Mouse (Mus musculus) forebrain, embryonic 11.5 days (tissue): ENCODE measurements around the gene Gm27021. TPM values are rescaled to one million over a fixed set of nuclear protein-coding genes. Genes with fewer than 3 reads are reported as not detected.
A peak's percentile ranks its signal among the peaks of the same experiment; 100 is the strongest.
"Not testable (repeated sequence)": the region's sequence is repeated elsewhere in the genome, so short reads cannot be mapped to it uniquely, and the experiment has no call there.

Experiments used
- ATAC-seq: fragments of 200-750 bp; cut with Nextera tagmentation; replicated peaks from 2 replicates; pipeline ENCODE4 v1.8.0; 2017; ENCODE audit warnings: moderate TSS enrichment; ENCODE audit not compliant: low FRiP score
- DNase-seq: peaks from one replicate; pipeline ENCODE4 v3.0.0-alpha.2; 2017; ENCODE audit warnings: low spot score
- H3K27ac ChIP-seq: fragments of 300-500 bp; sonication (generic); 2 replicates; pipeline ENCODE4 v1.5.1; 2014; ENCODE audit warnings: low read depth, low read length
- H3K27me3 ChIP-seq: fragments of 300-500 bp; sonication (generic); 2 replicates; pipeline ENCODE4 v1.6.1; 2014; ENCODE audit warnings: mild to moderate bottlenecking, low read length, mixed read lengths; ENCODE audit not compliant: control insufficient read depth, insufficient read depth
- H3K36me3 ChIP-seq: fragments of 300-500 bp; sonication (generic); 2 replicates; pipeline ENCODE4 v1.6.1; 2014; ENCODE audit warnings: mild to moderate bottlenecking, low read length, moderate library complexity, mixed read lengths; ENCODE audit not compliant: control insufficient read depth, insufficient read depth
- H3K4me1 ChIP-seq: fragments of 300-500 bp; sonication (generic); replicated peaks from 2 replicates; pipeline ENCODE4 v1.6.1; 2014; ENCODE audit warnings: low read length, mixed read lengths; ENCODE audit not compliant: control insufficient read depth, insufficient read depth
- H3K4me2 ChIP-seq: fragments of 300-500 bp; sonication (generic); 2 replicates; pipeline ENCODE4 v1.6.1; 2014; ENCODE audit warnings: low read depth, mild to moderate bottlenecking, low read length, moderate library complexity, mixed read lengths; ENCODE audit not compliant: severe bottlenecking
- H3K4me3 ChIP-seq: fragments of 300-500 bp; sonication (generic); 2 replicates; pipeline ENCODE4 v1.5.1; 2014; ENCODE audit warnings: low read depth, low read length
- H3K9ac ChIP-seq: fragments of 300-500 bp; sonication (generic); 2 replicates; pipeline ENCODE4 v1.6.1; 2014; ENCODE audit warnings: low read length
- H3K9me3 ChIP-seq: fragments of 300-500 bp; sonication (generic); 2 replicates; pipeline ENCODE4 v1.6.1; 2016; ENCODE audit warnings: low read length, mixed read lengths; ENCODE audit not compliant: control insufficient read depth
- WGBS: fragments of 180-500 bp; shearing (Covaris S2); extraction: QIAGEN DNeasy Blood & Tissue Kit; methylation state at CpG from one replicate; pipeline ENCODE4 v1.1.7; 2014; 5-methylcytosine and 5-hydroxymethylcytosine counted together
- polyA plus RNA-seq: library from polyadenylated mRNA; unstranded; fragments of >200 nt; fragmentation: Nextera tagmentation; extraction: Ambion mirVana; gene quantifications from 2 replicates; pipeline ENCODE4 v1.2.1, GENCODE M21; 2014

Gene Gm27021
- polyA plus RNA-seq, 1 experiment from 2014 or later, result 3.3 TPM

DNA sequence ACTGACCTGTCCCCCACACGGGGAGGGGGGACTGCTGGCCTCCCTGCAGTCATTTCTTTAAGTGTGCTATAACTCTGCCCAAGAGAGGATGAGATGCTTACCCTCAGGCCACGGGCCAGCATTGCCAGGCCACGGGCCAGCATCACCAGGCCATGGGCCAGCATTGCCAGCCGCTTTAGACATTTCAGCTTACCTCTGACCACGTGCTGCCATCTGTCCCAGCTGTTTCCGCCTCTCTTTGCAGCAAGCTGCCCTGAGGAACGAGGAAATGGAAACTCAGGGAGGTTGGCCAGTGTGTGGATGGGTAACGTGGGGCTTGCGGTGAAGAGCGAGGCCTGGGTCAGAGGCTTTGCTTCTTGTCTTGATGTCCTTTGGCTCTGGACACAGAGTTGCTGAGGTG is 13.2 kb upstream of the Gm27021 start:
- H3K9me3 ChIP-seq, result no peaks in the 10 kb centered on the region
- no peaks in the 10 kb centered on the region for H3K36me3 ChIP-seq
- H3K4me3 ChIP-seq, result no peak overlapping the region
- no peak overlapping the region for H3K27ac ChIP-seq
- 84% methylated on average over 10 of the region's 10 CpGs for WGBS
- DNase-seq (no peak), ATAC-seq (no peak)
- H3K4me1 ChIP-seq, result no peaks in the 10 kb centered on the region
- H3K27me3 ChIP-seq, result no peaks in the 10 kb centered on the region
- H3K4me2 ChIP-seq, result no peak overlapping the region
- H3K9ac ChIP-seq, result no peak overlapping the region

DNA sequence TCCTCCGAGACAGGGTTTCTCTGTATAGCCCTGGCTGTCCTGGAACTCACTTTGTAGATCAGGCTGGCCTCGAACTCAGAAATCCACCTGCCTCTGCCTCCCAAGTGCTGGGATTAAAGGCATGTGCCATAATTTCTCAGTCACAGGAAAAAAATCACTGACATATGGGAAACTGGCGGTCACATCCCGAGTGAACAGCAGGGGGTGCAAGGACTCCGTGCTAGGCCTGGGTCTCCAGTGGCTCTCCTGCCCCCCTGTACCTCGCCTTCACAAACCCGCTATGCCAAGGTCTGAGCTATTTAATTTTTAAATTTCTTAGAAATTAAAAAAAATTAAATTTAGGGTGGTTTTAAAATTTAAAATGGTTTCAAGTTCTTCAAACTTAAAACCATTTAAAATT is 12.5 kb upstream of the Gm27021 start:
- H3K4me1 ChIP-seq, H3K4me2 ChIP-seq, H3K4me3 ChIP-seq, DNase-seq, H3K27me3 ChIP-seq, H3K27ac ChIP-seq, ATAC-seq, H3K36me3 ChIP-seq, H3K9me3 ChIP-seq, H3K9ac ChIP-seq: not testable (repeated sequence)
- 69% methylated on average over 7 of the region's 7 CpGs for WGBS

- Histone ChIP-seq H3K9ac (no peak overlapping the region), H3K9me3 (no peaks in the 10 kb centered on the region), H3K4me1 (no peaks in the 10 kb centered on the region), H3K36me3 (no peaks in the 10 kb centered on the region), H3K27me3 (no peaks in the 10 kb centered on the region), H3K4me2 (no peak overlapping the region), H3K27ac (no peak overlapping the region), H3K4me3 (no peak overlapping the region)
- 86% methylated on average over 11 of the region's 11 CpGs for WGBS
- no peak for DNase-seq
- no peak for ATAC-seq
Measured at GRCm38 (mm10) chr8:120679629-120680387, 11.9 kb upstream of the Gm27021 start.

- H3K27me3 ChIP-seq, result no peaks in the 10 kb centered on the region
- no peak overlapping the region for H3K4me3 ChIP-seq
- no peak overlapping the region for H3K4me2 ChIP-seq
- WGBS, result 11% methylated on average over 10 of the region's 10 CpGs
- no peaks in the 10 kb centered on the region for H3K9me3 ChIP-seq
- peak; percentile 46; the same call in 1 of the 2 replicates for ATAC-seq
- peak; percentile 91 for DNase-seq
- H3K27ac ChIP-seq, result no peak overlapping the region
- H3K4me1 ChIP-seq, result no peaks in the 10 kb centered on the region
- H3K36me3 ChIP-seq, result no peaks in the 10 kb centered on the region; the same call in 1 of the 2 replicates
- no peak overlapping the region for H3K9ac ChIP-seq
Measured at GRCm38 (mm10) chr8:120678447-120678846, 10.6 kb upstream of the Gm27021 start.

GRCm38 (mm10) chr8:120675718-120676117 is 7.8 kb upstream of the Gm27021 start:
- ATAC-seq (no peak), DNase-seq (no peak)
- H3K9ac ChIP-seq, result no peak overlapping the region
- peaks cover 4% of the 10 kb centered on the region for H3K36me3 ChIP-seq
- no peaks in the 10 kb centered on the region for H3K4me1 ChIP-seq
- H3K4me2 ChIP-seq, result no peak overlapping the region
- no peak overlapping the region for H3K27ac ChIP-seq
- 79% methylated on average over 8 of the region's 8 CpGs for WGBS
- no peaks in the 10 kb centered on the region for H3K27me3 ChIP-seq
- H3K9me3 ChIP-seq, result no peaks in the 10 kb centered on the region
- H3K4me3 ChIP-seq, result no peak overlapping the region

- H3K4me2 ChIP-seq, result no peak overlapping the region
- no peak for DNase-seq
- H3K27me3 ChIP-seq, result no peaks in the 10 kb centered on the region
- peaks cover 7% of the 10 kb centered on the region for H3K36me3 ChIP-seq
- H3K9ac ChIP-seq, result no peak overlapping the region
- no peaks in the 10 kb centered on the region for H3K4me1 ChIP-seq
- H3K27ac ChIP-seq, result no peak overlapping the region
- WGBS, result 95% methylated on average over 7 of the region's 7 CpGs
- H3K9me3 ChIP-seq, result no peaks in the 10 kb centered on the region
- H3K4me3 ChIP-seq, result no peak overlapping the region
- no peak for ATAC-seq
Measured at GRCm38 (mm10) chr8:120673298-120673697, 5.4 kb upstream of the Gm27021 start.

GRCm38 (mm10) chr8:120672626-120673229 is 4.8 kb upstream of the Gm27021 start:
- H3K36me3 ChIP-seq, result peaks cover 7% of the 10 kb centered on the region
- no peaks in the 10 kb centered on the region for H3K4me1 ChIP-seq
- no peak overlapping the region for H3K4me2 ChIP-seq
- H3K4me3 ChIP-seq, result no peak overlapping the region
- H3K9ac ChIP-seq, result no peak overlapping the region
- ATAC-seq, result no peak
- H3K9me3 ChIP-seq, result no peaks in the 10 kb centered on the region
- H3K27ac ChIP-seq, result no peak overlapping the region
- DNase-seq, result no peak
- WGBS, result 92% methylated on average over 16 of the region's 16 CpGs
- no peaks in the 10 kb centered on the region for H3K27me3 ChIP-seq

DNA sequence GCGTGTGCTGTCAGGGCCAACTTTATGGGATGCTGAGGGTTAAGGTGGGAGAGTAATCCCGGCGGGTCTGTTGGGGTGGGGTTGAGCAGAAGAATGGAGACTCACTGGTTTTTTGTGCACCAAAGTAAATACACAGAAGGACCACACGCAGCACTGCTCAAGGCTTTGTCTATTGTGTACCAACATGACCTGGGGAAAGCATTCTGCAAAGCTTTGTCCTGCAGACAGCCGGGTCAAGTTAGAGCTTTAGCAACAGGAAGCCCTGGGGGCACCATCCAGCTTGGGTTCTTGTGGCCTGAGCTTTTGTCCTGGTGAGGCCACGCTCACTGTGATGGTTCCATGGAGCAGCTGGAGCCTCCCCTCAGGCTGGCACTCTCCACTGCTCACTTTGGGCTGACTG is 3.9 kb upstream of the Gm27021 start:
- Histone ChIP-seq H3K9me3 (no peaks in the 10 kb centered on the region), H3K9ac (no peak overlapping the region), H3K36me3 (peaks cover 7% of the 10 kb centered on the region), H3K27me3 (no peaks in the 10 kb centered on the region), H3K4me1 (peaks cover 3% of the 10 kb centered on the region), H3K4me2 (no peak overlapping the region), H3K4me3 (no peak overlapping the region), H3K27ac (no peak overlapping the region)
- DNase-seq (no peak), ATAC-seq (no peak)
- 45% methylated on average over 6 of the region's 6 CpGs for WGBS
